Mouse (Mus musculus): ENCODE results near the gene Galntl6.
"Not testable (repeated sequence)": the region's sequence is repeated elsewhere in the genome, so short reads cannot be mapped to it uniquely, and the experiment has no call there.

The Galntl6 gene

GRCm38 (mm10) chr8:57777988-57778721 is 1134.3 kb downstream of the Galntl6 start:
- in situ Hi-C loops (cut with MboI; ENCODE audit: low sequenced_read_pairs), result no loop called here

- in situ Hi-C loops (cut with MboI; ENCODE audit: low sequenced_read_pairs), result no loop called here
Observed at GRCm38 (mm10) chr8:57776723-57777122, 1135.7 kb downstream of the Galntl6 start.

- in situ Hi-C loops (cut with MboI; ENCODE audit: low sequenced_read_pairs), result no loop called here
Observed at GRCm38 (mm10) chr8:57772732-57773265, 1139.6 kb downstream of the Galntl6 start.

GRCm38 (mm10) chr8:57767541-57767940 is 1144.9 kb downstream of the Galntl6 start:
- in situ Hi-C loops (cut with MboI; ENCODE audit: low sequenced_read_pairs), result no loop called here

GRCm38 (mm10) chr8:57766471-57767065 is 1145.9 kb downstream of the Galntl6 start:
- in situ Hi-C loops (cut with MboI; ENCODE audit: low sequenced_read_pairs), result no loop called here

GRCm38 (mm10) chr8:57765726-57766351 is 1146.6 kb downstream of the Galntl6 start:
- in situ Hi-C loops (cut with MboI; ENCODE audit: low sequenced_read_pairs), result no loop called here

GRCm38 (mm10) chr8:57765192-57765591 is 1147.2 kb downstream of the Galntl6 start:
- in situ Hi-C loops (cut with MboI; ENCODE audit: low sequenced_read_pairs), result no loop called here

- in situ Hi-C loops (cut with MboI; ENCODE audit: low sequenced_read_pairs), result not testable (repeated sequence)
Observed at GRCm38 (mm10) chr8:57762622-57763021, 1149.8 kb downstream of the Galntl6 start.

- in situ Hi-C loops (cut with MboI; ENCODE audit: low sequenced_read_pairs), result no loop called here
Observed at GRCm38 (mm10) chr8:57760921-57761320, 1151.5 kb downstream of the Galntl6 start.

- in situ Hi-C loops (cut with MboI; ENCODE audit: low sequenced_read_pairs), result no loop called here
Observed at GRCm38 (mm10) chr8:57758857-57759256, 1153.6 kb downstream of the Galntl6 start.

GRCm38 (mm10) chr8:57757476-57757875 is 1155.0 kb downstream of the Galntl6 start:
- in situ Hi-C loops (cut with MboI; ENCODE audit: low sequenced_read_pairs), result no loop called here

GRCm38 (mm10) chr8:57754066-57754465 is 1158.4 kb downstream of the Galntl6 start:
- in situ Hi-C loops (cut with MboI; ENCODE audit: low sequenced_read_pairs), result no loop called here

- in situ Hi-C loops (cut with MboI; ENCODE audit: low sequenced_read_pairs), result no loop called here
Observed at GRCm38 (mm10) chr8:57743636-57744035, 1168.8 kb downstream of the Galntl6 start.

GRCm38 (mm10) chr8:57741983-57742382 is 1170.5 kb downstream of the Galntl6 start:
- in situ Hi-C loops (cut with MboI; ENCODE audit: low sequenced_read_pairs), result no loop called here

- in situ Hi-C loops (cut with MboI; ENCODE audit: low sequenced_read_pairs), result no loop called here
Observed at GRCm38 (mm10) chr8:57741309-57741708, 1171.1 kb downstream of the Galntl6 start.

- in situ Hi-C loops (cut with MboI; ENCODE audit: low sequenced_read_pairs), result no loop called here
Observed at GRCm38 (mm10) chr8:57737281-57737680, 1175.2 kb downstream of the Galntl6 start.

GRCm38 (mm10) chr8:57732795-57733194 is 1179.6 kb downstream of the Galntl6 start:
- in situ Hi-C loops (cut with MboI; ENCODE audit: low sequenced_read_pairs), result no loop called here

- in situ Hi-C loops (cut with MboI; ENCODE audit: low sequenced_read_pairs), result no loop called here
Observed at GRCm38 (mm10) chr8:57731666-57732065, 1180.8 kb downstream of the Galntl6 start.

GRCm38 (mm10) chr8:57728276-57728675 is 1184.2 kb downstream of the Galntl6 start:
- in situ Hi-C loops (cut with MboI; ENCODE audit: low sequenced_read_pairs), result no loop called here

- in situ Hi-C loops (cut with MboI; ENCODE audit: low sequenced_read_pairs), result no loop called here
Observed at GRCm38 (mm10) chr8:57724843-57725627, 1187.4 kb downstream of the Galntl6 start.
